Mouse (Mus musculus) ES-Bruce4 (cell line): ENCODE data around the gene Dcbld2.

Source experiments
- CTCF ChIP-seq: IDR thresholded peaks from one replicate; pipeline ENCODE4 v1.8.1; 2011; ENCODE audit warnings: low read depth, low read length
- POLR2A ChIP-seq: IDR thresholded peaks from one replicate; pipeline ENCODE4 v1.8.1; 2011; ENCODE audit warnings: low read length; ENCODE audit not compliant: insufficient read depth

- TF ChIP-seq CTCF: no peak
- no peak for TF ChIP-seq POLR2A
Measured at GRCm38 (mm10) chr16:58430246-58430645, 22.0 kb downstream of the Dcbld2 start.
